Mouse (Mus musculus): ENCODE measurements at regions not wholly inside any gene's neighbourhood (a gene's known extent, or its start where the extent isn't known, plus 50 kb on each side); places are given as distances from the start of the nearest gene placed in this dataset.
A peak's percentile ranks its signal among the peaks of the same experiment; 100 is the strongest.

DNA sequence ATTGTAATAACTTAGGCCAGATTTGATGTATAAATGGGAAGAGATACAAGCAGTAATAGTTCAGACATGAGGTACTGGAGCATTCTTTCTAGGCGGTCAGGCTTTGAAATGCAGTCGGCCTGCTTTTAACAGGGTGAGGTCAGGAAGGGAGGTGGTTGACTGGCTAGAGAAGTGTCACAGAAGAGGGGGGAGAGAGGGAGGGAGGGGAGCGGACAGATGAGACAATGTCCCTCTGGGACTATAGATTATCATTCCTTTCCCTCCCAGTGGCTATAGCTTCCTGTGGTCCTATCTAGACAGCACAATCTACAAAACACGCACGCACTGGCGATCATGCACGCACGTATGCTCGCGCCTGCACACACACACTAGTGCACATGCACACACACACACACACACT is 200.7 kb upstream of the Fat1 start:
- in situ Hi-C loops (cut with MboI; ENCODE audit: low pct_ligation_motif_present, low pct_unique_long_range_greater_than_20kb, low sequenced_read_pairs) = no loop called here

GRCm38 (mm10) chr8:44735801-44736200 is 199.4 kb upstream of the Fat1 start:
- H3K9me3 ChIP-seq (replicated peaks; ENCODE audit: low read length) = peaks cover 68% of the 10 kb centered on the region
- no peak overlapping the region for H3K27ac ChIP-seq (ENCODE audit: insufficient read depth, low read depth)
- no peaks in the 10 kb centered on the region for H3K4me1 ChIP-seq (ENCODE audit: control insufficient read depth in 1 of 2, insufficient read depth in 2 of 2)
- TF ChIP-seq RCOR1 (conservative IDR thresholded peaks at IDR 0.05; ENCODE audit: low read depth, low read length) = no peak
- TF ChIP-seq JUND (conservative IDR thresholded peaks at IDR 0.05; ENCODE audit: low read depth, low read length) = no peak
- TF ChIP-seq KAT2A (IDR thresholded peaks at IDR 0.05; ENCODE audit: insufficient replicate concordance, low read length) = no peak
- TF ChIP-seq MXI1 (IDR thresholded peaks at IDR 0.05; ENCODE audit: low read depth, low read length) = no peak
- TF ChIP-seq MAFK (IDR thresholded peaks at IDR 0.05; ENCODE audit: insufficient replicate concordance, low read length) = no peak
- TF ChIP-seq RAD21 (IDR thresholded peaks at IDR 0.05; ENCODE audit: low read depth, low read length) = no peak
- no peak for TF ChIP-seq E2F4 (IDR thresholded peaks at IDR 0.05; ENCODE audit: insufficient replicate concordance, low read depth, low read length)
- no peak for TF ChIP-seq MAZ (IDR thresholded peaks at IDR 0.05; ENCODE audit: low read depth, low read length)
- TF ChIP-seq TBP (conservative IDR thresholded peaks at IDR 0.05; ENCODE audit: low read depth, low read length) = no peak
- TF ChIP-seq CTCF (conservative IDR thresholded peaks at IDR 0.05 in 1 of 2, IDR thresholded peaks at IDR 0.05 in 1 of 2; ENCODE audit: low read depth in 2 of 2, low read length in 2 of 2) = no peak
- no peak for TF ChIP-seq ELF1 (IDR thresholded peaks at IDR 0.05; ENCODE audit: low read depth, low read length)
- no peaks in the 10 kb centered on the region for H3K36me3 ChIP-seq (replicated peaks in 1 of 2; ENCODE audit: control insufficient read depth in 1 of 2, insufficient read depth in 1 of 2, low read length in 1 of 2)
- in situ Hi-C loops (cut with MboI; ENCODE audit: low pct_ligation_motif_present, low pct_unique_long_range_greater_than_20kb, low sequenced_read_pairs) = no loop called here
- H3K79me2 ChIP-seq (replicated peaks; ENCODE audit: control insufficient read depth, extremely low read depth, insufficient read depth, poor library complexity, severe bottlenecking) = no peaks in the 10 kb centered on the region
- H3K4me3 ChIP-seq (replicated peaks in 1 of 3; ENCODE audit: low read depth in 2 of 3, low read length in 2 of 3, poor library complexity in 1 of 3) = no peak overlapping the region
- dilution Hi-C loops (cut with MboI; ENCODE audit: extremely low pct_ligation_motif_present, extremely low pct_unique_long_range_greater_than_20kb, low sequenced_read_pairs) = no loop called here
- no peak overlapping the region for H3K9ac ChIP-seq (ENCODE audit: insufficient read depth, low read depth)
- no peak for DNase-seq (ENCODE audit: extremely low read depth)
- no peaks in the 10 kb centered on the region for H3K27me3 ChIP-seq (replicated peaks)
- no peak overlapping the region for H3K4me2 ChIP-seq (ENCODE audit: insufficient read depth, low read depth, poor library complexity, severe bottlenecking)

More for the DNA sequence above, 200.7 kb upstream of the Fat1 start:
- H3K27ac ChIP-seq (ENCODE audit: insufficient read depth, low read depth) = 0 out of 2 replicates have a peak overlapping the region, but pooled peaks have one; percentile 19
- no peaks in the 10 kb centered on the region for H3K27me3 ChIP-seq (replicated peaks)
- no peaks in the 10 kb centered on the region for H3K4me1 ChIP-seq (ENCODE audit: control insufficient read depth in 1 of 2, insufficient read depth in 2 of 2)
- H3K9ac ChIP-seq (ENCODE audit: insufficient read depth, low read depth) = no peak overlapping the region
- no peak for DNase-seq (ENCODE audit: extremely low read depth)
- TF ChIP-seq MYC (IDR thresholded peaks at IDR 0.05; ENCODE audit: low read depth, low read length) = no peak
- TF ChIP-seq NRF1 (IDR thresholded peaks at IDR 0.05; ENCODE audit: low read depth, low read length) = no peak
- no peak for TF ChIP-seq USF1 (IDR thresholded peaks at IDR 0.05; ENCODE audit: low read depth, low read length)
- no peak for TF ChIP-seq POLR2AphosphoS2 (IDR thresholded peaks at IDR 0.05; ENCODE audit: low read depth, low read length)
- no peak for TF ChIP-seq SIN3A (IDR thresholded peaks at IDR 0.05; ENCODE audit: low read length)
- TF ChIP-seq CHD2 (IDR thresholded peaks at IDR 0.05; ENCODE audit: low read length) = no peak
- no peak for TF ChIP-seq RCOR1 (conservative IDR thresholded peaks at IDR 0.05; ENCODE audit: low read depth, low read length)
- H3K9me3 ChIP-seq (replicated peaks; ENCODE audit: low read length) = peaks cover 69% of the 10 kb centered on the region
- H3K79me2 ChIP-seq (replicated peaks; ENCODE audit: control insufficient read depth, extremely low read depth, insufficient read depth, poor library complexity, severe bottlenecking) = no peaks in the 10 kb centered on the region
- H3K4me3 ChIP-seq (replicated peaks in 1 of 3; ENCODE audit: low read depth in 2 of 3, low read length in 2 of 3, poor library complexity in 1 of 3) = no peak overlapping the region
- no peaks in the 10 kb centered on the region for H3K36me3 ChIP-seq (replicated peaks in 1 of 2; ENCODE audit: control insufficient read depth in 1 of 2, insufficient read depth in 1 of 2, low read length in 1 of 2)
- dilution Hi-C loops (cut with MboI; ENCODE audit: extremely low pct_ligation_motif_present, extremely low pct_unique_long_range_greater_than_20kb, low sequenced_read_pairs) = no loop called here
- H3K4me2 ChIP-seq (ENCODE audit: insufficient read depth, low read depth, poor library complexity, severe bottlenecking) = no peak overlapping the region
